Mouse (Mus musculus) induced T-regulatory cell, adult 2 months (primary cell): ENCODE results near the gene Vrk2.

ENCODE experiments used
- DNase-seq: peaks from one replicate; pipeline ENCODE4 v3.0.0-alpha.2; 2012; ENCODE audit warnings: low read depth

Gene Vrk2

DNA sequence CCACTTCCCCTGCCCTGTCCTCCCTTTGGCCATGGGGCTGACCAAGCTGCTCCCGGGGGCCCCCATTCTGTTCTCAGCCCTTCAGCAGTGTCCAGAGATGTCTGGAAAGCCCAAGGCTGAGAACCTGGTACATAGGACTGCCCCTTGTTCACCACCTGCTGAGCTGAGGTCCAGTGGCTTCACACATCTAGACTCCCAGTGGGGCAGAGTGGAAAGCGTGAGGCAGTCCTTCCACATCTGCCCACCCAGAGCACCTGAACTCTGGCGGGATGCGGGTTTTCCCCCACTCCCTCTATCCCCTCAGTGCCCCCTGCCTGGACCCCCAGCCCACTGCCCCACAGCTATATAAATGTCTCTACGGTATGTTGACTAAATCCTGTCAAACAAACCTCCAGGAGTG, 56.0 kb downstream of the Vrk2 start:
- DNase-seq = no peak

DNA sequence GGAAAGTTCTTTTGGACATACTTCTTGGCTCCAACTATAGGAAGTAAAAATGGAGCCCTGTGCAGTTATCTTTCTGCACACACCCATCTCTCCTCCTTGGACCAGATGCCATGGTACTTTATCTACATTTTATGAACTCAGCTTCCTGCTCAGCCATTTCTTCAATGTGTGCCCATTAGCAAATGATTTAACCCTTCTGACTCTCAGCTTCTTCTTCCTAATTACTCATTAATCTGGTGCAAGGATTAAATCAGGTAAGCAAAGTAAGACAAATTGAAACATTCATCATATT, 60.0 kb downstream of the Vrk2 start:
- DNase-seq = no peak

DNA sequence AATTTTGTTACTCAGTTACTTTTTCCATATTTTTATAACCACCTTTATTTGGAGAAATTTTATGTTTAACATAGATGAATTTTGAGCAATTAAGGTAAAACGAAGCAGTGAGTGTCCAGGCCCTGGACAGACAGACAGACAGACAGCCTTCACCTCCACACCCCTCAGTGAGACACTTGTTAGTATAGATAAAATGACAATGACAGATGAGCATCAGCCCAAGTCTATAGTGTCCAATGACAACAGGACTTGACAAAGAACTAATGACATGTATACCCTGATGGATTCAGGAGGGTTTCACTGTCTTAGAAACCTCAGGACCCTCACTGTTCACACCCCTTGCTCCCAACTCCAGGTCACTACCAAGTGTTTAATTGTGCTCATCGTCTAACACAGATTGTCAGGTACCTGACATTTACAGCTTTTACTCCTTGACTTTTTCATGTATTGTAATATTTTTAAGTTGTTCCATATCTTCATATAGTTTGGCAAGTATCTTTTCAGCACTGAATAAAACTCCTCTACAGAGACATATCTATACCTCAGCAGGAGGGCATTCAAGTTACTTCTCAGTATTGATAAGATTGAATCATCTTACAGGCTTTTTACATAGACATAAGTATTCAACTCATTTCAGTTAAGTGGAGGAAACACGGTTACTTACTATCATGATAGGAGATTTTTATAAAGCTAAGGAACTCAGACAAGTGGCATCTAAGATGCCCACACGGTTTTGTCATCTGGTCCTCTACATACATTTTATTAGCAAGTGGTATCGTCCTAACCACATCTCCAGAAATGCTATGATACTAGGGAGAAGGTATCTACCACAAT, 60.6 kb downstream of the Vrk2 start:
- no peak for DNase-seq

DNA sequence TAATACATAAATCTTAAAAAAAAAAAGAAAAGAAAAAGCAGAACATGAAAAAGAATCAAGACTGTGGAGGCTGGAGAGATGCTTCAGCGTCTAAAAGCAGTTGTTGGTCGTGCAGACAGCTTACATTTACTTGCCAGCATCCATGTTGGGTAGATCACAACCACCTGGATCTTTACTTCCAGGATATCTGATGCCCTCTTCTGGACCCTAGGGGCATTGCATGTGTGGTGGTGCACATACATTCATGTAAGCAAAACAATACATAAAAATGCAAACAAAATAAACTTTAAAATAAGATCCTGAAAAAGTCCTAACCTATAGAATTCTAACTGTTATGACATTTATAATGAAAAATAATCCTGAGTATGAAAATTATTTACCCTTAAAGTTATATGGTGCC, 66.9 kb downstream of the Vrk2 start:
- peak; percentile 13 for DNase-seq

DNA sequence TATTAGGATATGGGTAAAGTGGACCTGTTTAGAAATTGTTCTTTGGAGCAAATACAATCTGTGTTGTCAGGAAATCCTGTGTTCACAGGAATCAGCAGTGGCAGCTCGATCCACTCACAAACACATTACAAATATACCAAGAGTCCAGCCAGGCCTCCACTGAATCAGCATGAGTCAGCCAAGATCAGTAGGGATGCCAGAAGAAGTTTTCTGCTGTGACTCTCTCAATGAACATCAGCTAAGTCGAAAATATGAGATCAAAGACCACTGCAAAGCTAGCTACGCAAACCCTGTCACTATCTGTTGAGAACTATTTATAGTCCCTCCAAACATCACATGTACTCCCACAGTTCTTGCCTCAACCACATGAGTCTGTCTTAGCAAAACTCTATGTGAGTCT, 74.8 kb downstream of the Vrk2 start:
- DNase-seq = no peak

DNA sequence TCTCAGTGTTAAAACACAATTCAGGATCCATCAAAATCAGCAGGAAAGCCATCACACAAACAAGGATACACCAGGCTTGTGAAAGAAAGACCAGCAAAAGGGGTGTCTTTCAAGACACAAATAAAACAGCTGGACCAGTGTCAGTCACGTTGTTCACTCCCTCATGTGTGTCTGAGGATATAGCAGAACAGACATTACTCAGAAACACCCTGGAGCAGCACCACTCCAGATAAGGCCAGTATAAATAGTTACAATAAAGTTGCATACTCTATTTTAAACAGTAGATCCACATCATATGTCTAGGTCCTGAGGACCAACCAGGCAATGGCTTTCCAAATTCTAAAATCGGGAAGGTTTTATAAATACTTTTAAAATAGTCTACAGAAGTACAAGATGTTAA, 77.7 kb downstream of the Vrk2 start:
- DNase-seq = no peak

DNA sequence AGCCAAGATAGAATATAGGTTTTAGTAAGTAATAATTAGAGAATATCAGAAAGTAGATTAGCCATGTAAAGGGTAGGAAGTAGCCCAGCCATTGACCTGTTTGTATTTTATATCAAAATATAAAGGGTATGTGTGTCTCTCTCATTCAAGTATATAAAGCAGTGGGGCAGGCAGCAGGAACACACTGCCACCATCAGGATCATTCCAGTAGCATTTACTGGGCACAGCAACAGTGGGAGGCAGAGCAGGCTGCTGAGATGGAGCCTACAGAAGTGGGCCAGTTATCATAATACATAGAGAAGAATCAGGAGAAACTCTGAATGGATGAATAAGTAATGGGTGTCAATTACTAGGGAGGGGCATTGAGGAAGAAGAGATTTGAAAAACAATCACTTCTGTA, 80.1 kb downstream of the Vrk2 start:
- DNase-seq = no peak

DNA sequence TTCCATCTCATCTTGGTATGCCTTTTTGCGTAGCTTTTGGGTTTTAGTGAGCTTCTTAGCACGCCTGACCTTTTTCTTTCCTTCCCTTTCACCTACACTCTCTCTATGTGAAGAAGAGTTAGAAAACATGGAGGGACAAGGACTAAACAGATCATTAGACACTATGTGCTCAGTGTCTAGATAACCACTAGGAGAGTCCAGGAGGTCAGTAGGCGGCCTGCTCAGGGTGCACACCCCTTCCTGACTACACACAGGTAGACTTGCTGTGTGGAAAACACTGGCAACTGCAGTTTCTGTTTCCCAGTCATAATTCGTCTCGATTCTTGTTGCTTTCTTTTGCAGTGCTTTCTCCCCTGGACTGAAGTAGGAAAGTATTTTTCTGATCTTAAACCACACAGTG, 97.8 kb downstream of the Vrk2 start:
- DNase-seq = no peak

DNA sequence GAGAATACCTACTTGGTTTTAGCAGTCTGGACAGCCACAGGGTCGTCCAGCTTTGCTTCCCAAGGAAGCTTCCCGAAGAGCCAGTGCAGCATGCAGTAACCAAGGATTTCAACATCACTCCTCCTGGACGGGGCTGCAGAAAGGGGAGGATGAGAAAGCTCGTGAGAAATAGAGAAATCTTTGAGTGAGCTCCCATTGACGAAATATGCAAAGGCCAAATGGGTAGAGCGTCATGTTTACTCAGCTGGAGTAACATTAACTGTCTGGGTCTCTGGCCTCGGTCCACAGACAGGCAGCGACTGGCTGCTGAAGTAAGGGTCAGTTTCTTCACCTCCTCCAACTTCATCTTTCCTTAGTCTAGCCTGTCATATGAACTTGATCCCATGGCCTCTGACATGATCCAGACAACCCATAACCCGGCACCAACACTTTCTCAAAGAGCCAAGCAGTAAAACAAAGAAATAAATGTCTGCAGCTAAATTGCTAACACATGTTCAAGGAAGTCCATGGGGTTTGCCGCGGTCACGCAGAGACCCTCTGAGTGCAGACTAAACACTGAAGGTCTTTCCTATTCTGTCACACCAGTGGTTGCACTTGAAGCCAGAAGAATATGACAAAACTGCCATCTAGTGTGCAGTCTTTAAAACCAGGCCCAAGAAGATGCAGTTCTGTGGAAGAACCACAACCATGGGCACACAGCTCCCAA, 103.9 kb downstream of the Vrk2 start:
- no peak for DNase-seq

DNA sequence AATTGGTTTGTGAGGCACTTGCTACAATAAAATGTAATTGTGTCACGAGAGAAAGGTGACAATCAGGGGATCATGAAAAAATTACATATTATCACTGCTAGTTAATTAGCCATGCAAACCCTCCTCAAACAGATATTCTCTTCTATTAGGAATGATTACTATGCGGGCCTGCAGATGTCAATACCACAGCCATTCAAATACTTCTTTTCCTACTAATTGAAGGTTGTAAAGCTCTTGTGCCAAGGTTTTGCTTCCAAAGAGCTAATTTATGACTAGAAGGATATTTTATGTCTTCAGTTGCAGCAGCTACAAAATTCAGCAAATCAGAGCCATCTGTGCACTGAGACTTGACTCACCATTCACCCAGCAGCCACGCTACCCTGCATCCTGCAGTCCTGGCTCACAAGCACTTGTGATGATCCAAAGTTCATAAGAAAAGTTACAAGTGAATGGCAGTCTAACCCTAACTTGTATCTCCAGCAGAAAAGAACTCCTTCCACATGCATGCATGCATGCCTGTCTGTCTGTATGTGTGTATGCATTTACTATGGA, 112.0 kb downstream of the Vrk2 start:
- no peak for DNase-seq

DNA sequence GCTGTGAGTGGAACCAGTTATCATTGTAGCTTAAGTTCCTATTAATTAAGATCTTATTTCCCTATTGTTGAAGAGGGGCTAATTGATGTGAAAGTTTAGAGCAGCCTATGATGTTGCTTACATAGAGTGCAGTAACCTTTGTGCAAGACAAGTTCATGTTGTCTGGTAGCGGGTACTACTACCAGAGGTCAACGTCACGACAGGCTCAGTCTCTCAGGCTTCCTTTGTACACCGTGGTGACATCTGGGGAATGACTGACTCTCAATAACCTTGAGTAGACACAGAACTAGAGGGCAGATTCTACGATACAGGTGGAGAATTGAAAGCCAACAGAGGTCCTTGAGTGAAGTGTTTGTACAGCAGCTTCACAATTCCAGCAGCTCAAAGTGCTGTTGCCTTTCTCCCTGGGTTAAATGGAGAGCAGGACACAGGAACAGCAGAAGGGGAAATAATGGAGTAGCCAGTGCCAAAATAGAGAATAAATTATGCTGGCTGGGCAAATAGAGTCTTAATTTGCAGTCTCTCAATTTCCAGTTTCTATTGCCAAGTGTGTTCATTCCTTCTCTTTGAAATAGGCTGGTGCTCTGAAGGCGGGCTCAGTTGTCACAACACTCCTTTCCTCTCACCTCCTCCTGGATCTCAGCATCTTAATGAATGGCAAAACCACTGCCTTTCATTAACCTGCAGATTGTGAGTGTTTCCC, 116.6 kb downstream of the Vrk2 start:
- no peak for DNase-seq

DNA sequence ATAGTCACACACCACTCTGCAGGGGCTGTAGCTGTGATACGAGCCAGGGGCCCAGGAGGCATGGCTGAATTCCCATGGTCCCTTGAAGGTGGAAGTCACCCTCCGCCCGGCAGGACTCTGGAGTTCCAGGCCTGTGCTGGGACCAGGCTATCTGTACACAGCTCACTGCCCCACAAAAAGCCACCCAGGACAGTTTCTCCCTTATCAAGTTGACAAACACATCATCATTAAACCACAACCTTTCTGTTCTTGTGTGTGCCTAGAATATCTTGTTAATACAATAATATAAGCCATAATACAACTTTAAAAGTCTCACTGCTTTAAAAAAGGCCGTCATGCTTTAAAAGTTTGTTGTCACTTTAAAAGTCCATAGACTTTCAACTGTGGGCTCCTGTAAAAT, 139.7 kb downstream of the Vrk2 start:
- DNase-seq = no peak

DNA sequence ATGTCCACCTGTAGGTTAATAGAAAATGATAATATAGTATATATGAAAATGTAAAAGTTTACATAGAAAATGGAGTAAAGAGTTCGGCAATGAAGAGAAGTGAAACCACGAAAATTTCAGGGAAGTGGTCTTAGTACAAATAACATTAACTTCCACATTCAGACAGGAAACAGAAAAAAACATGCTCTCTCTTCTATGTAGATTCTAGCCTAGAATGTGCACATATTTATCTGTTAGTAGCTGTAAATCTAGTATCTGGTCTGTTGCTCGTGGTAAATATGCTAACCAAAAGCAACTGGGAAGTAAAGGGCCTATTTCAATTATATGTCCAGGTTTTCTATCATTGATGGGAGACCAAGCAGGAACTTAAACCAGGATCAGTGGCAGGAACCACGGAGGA, 141.1 kb downstream of the Vrk2 start:
- DNase-seq = no peak

DNA sequence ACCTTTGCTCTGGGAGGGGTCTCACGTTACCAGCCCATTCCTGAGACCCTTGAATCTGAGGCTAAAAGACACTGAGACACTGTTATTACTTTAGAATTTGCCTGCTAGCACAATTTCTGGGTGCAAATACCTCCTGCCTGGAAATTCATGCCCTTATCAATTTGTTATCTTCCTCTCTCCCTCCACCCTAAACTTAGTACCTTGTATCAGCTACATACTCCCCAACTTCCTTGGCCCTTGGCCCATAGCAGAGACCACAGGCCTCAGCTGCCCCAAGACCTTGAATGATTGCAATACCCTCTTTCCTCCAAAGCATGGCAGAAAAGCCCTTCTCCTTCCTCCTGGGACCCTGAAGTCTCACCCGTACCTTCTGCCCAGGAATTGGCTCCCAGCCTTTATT, 142.6 kb downstream of the Vrk2 start:
- no peak for DNase-seq

DNA sequence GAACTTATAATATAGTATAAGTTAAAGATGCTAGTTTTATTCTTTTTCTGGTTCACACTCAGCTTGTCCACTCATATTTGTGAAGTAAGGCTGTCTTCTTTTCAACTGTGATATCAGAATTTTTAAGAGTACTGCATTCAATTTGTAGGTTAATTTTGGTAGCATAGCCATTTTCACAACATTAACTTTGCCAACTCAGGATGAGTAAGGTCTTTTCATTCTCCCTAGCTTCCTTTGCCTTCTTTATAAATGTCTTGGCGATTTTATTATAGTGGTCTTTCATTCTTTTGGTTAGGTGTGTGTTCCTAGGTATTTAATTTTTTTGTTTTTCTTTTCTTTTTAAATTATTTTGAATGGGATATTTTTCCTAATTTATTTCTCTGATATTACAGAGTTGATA, 143.2 kb downstream of the Vrk2 start:
- DNase-seq = no peak

DNA sequence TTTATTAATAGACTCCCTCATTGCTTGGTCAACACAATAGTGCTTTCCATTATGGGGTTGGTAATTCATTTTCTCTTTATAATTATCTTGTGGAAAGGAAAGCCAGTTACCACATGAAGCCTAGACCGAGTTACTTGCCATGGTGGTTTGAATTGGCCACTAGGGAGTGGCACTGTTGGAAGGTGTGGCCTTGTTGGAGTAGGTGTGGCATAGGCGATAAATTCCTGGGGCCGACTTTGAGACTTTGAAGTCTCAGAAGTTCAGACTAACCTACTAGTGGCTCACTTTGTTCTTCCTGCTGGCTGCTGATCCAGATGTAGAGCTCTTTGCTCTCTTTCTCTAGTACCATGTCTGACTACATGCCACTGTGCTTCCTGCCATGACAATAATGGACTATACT, 144.0 kb downstream of the Vrk2 start:
- no peak for DNase-seq

DNA sequence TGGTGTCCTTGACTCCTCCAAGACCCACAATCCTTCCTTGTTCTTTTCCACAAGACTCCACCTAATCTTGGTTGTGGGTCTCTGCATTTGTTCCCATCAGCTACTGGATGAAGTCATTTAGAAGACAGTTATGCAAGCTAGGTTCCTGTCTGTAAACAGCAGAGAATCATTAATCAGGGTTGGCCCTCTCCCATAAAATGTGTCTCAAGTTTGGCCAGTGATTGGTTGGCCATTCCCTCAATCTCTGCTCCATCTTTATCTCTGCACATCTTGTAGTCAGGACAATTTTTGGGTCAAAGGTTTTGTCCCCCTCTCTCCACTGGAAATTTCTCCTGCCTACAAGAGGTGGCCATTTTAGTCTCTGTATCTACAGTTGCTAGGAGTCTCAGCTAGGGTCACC, 149.4 kb downstream of the Vrk2 start:
- DNase-seq = no peak

DNA sequence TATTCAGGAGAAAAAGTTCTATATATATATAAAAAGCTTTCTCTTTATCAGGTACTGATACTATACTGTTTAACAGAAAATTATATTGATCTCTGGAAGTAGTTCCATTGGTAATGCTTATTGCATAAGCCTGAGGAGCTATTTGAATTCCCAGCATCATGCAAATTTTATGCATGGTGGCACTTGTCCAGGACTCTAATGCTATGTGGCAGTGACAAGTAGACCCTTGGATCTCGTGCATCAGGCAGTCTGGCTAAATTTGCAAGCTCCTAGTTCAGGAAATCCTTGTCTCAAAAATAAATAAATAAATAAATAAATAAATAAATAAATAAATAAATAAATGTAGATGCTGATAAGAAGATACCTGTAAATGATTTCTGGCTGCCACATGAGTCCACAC, 152.7 kb downstream of the Vrk2 start:
- DNase-seq = no peak

DNA sequence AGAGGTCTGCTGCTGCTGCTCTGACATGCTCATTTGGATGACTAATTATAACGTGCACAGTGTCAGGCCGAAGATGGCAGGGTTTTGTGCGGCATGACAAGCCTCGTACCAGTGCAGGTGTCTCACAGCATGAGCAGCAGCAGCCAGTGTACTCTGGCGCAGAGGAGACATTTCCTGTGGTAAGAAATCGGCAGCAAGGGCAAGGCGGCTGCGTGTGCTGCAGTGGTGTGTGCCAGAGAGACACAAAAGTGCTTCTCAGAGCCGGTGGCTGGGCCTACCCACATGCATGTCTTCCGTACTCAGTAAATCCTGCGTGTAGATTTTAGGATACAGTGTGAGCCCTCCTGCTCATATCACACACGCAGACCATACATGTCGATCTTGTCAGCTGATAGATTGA, 156.0 kb downstream of the Vrk2 start:
- peak; percentile 4 for DNase-seq

DNA sequence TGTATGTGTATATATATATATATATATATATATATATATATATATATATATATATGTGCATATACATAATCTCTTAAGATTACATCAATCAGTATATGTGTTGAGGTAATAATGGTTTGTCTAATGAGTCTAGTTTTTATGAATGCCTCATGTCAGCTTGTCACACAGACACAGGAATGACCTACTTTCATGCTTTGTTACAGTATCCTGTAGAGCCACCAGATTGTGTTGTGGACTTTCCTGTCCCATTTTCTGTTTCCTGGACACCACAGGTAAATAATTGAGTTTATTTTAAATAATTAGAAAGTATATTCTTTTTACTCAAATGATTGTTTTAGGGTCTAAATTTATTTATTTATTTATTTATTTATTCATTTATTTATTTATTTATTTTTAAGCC, 159.6 kb downstream of the Vrk2 start:
- DNase-seq = no peak

DNA sequence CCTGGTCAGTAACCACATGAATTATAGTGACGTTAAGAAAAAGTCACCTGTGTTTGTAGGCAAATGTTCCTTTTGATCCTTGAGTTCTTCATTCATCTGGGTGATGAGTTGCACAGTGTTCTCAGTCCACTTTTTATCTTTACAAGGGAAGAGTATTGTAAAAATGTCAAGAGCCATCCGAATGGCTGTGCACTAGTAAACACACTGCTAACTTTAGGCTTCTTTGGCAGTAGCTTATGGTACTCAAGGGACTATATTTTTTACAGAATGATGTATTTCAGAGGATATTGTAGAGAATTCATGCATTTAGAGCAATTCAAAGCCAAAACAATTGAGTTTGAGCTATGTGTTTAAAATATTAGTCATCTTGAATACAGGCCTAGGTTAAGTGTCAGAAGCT, 172.3 kb downstream of the Vrk2 start:
- DNase-seq = no peak
